Mouse (Mus musculus): Measurements from ENCODE around the gene Agap2. TPM values are rescaled to one million over a fixed set of nuclear protein-coding genes. Genes with fewer than 3 reads are reported as not detected.

Gene Agap2
- total and polyA plus RNA-seq, 2 experiments, result 0.28 to 0.55 TPM

DNA sequence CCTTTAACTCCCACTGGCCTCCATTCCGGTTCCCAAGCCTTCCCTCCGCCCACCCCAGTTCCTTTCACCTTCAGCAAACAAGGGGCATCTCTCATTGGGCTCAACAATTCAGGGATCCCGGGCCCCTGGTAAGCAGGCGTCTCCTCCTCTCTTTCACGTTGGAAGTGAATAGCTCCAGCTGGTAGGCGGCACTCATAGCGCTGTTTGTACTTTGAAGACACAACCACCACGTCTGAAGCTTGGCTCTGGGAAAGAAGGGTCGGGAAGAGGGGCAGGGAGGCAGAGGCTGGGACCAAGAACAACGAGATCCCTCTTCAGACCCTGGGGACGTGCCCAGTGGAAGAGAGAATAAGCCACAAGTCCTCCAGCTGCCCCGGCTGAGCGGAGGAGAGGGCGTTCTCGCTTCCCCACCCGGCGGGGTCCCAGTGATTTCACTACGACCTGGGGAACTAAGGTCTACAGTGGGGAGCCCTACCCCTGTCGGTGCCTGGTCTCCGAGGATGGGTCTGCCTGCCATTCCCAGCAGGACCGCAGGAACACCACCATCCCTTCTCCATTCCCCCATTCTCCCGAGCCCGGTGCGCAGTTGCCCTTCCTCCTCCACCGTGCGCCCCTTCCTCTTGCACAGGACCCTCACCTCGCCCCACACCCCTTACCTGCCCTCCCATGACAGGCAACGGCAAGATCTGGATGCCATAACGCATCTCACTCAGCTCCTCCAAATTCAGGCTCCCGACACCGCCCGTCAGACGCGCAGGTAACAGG is 45.4 kb downstream of the Agap2 start:
- H3K4me3 ChIP-seq (ENCODE audit: insufficient read depth, low read depth, low read length), result peak overlapping the region; percentile 64
- H3K79me2 ChIP-seq (ENCODE audit: control insufficient read depth, insufficient read depth, low read length), result 0 out of 2 replicates have a peak, but pooled peaks cover 3% of the 10 kb centered on the region
- no peaks in the 10 kb centered on the region for H3K27me3 ChIP-seq (ENCODE audit: control insufficient read depth, insufficient read depth, low read length)
- H3K27ac ChIP-seq (replicated peaks; ENCODE audit: insufficient read depth, low read depth, low read length), result peak overlapping the region; percentile 32
- no peak for DNase-seq (ENCODE audit: extremely low read depth, low read depth, low spot score)
- peak overlapping the region; percentile 66 for H3K9ac ChIP-seq (ENCODE audit: low read depth, low read length)
- TF ChIP-seq POLR2A (IDR thresholded peaks at IDR 0.05; ENCODE audit: extremely low read depth, insufficient read depth, low read length) (no peak), CTCF (IDR thresholded peaks at IDR 0.05; ENCODE audit: low read depth, low read length) (no peak)
- H3K4me1 ChIP-seq (ENCODE audit: control insufficient read depth, insufficient read depth, low read length), result peaks cover 8% of the 10 kb centered on the region; the same call in 1 of the 2 replicates
- 1% methylated on average over 34 of the region's 34 CpGs for WGBS
- H3K36me3 ChIP-seq (ENCODE audit: control insufficient read depth, insufficient read depth, low read length), result peaks cover 7% of the 10 kb centered on the region; the same call in 1 of the 2 replicates

GRCm38 (mm10) chr10:127121066-127121477 is 46.0 kb downstream of the Agap2 start, which contains the start of gene Os9:
TSS of gene Os9 (minus strand) at chr10:127121131.
- WGBS, result under 1% methylated on average over 19 of the region's 19 CpGs
- Histone ChIP-seq H3K4me1 (ENCODE audit: control insufficient read depth, insufficient read depth, low read length) (peaks cover 8% of the 10 kb centered on the region; the same call in 1 of the 2 replicates), H3K9ac (ENCODE audit: low read depth, low read length) (peak within 1 kb of the TSS; percentile 66), H3K79me2 (ENCODE audit: control insufficient read depth, insufficient read depth, low read length) (0 out of 2 replicates have a peak, but pooled peaks cover 3% of the 10 kb centered on the region), H3K4me3 (ENCODE audit: insufficient read depth, low read depth, low read length) (peak within 1 kb of the TSS; percentile 64), H3K27me3 (ENCODE audit: control insufficient read depth, insufficient read depth, low read length) (no peaks in the 10 kb centered on the region), H3K27ac (replicated peaks; ENCODE audit: insufficient read depth, low read depth, low read length) (peak within 1 kb of the TSS; percentile 32), H3K36me3 (ENCODE audit: control insufficient read depth, insufficient read depth, low read length) (peaks cover 6% of the 10 kb centered on the region; the same call in 1 of the 2 replicates)
- TF ChIP-seq POLR2A (IDR thresholded peaks at IDR 0.05; ENCODE audit: extremely low read depth, insufficient read depth, low read length) (peak; percentile 84), CTCF (IDR thresholded peaks at IDR 0.05; ENCODE audit: low read depth, low read length) (no peak)
- peak; percentile 95 for DNase-seq (ENCODE audit: extremely low read depth, low read depth, low spot score)

GRCm38 (mm10) chr10:127122018-127122417 is 46.9 kb downstream of the Agap2 start:
- H3K9ac ChIP-seq (ENCODE audit: low read depth, low read length), result no peak overlapping the region
- H3K27me3 ChIP-seq (ENCODE audit: control insufficient read depth, insufficient read depth, low read length), result no peaks in the 10 kb centered on the region
- TF ChIP-seq POLR2A (IDR thresholded peaks at IDR 0.05; ENCODE audit: extremely low read depth, insufficient read depth, low read length) (no peak), CTCF (IDR thresholded peaks at IDR 0.05; ENCODE audit: low read depth, low read length) (no peak)
- H3K36me3 ChIP-seq (ENCODE audit: control insufficient read depth, insufficient read depth, low read length), result peaks cover 5% of the 10 kb centered on the region; the same call in 1 of the 2 replicates
- no peak overlapping the region for H3K27ac ChIP-seq (replicated peaks; ENCODE audit: insufficient read depth, low read depth, low read length)
- H3K79me2 ChIP-seq (ENCODE audit: control insufficient read depth, insufficient read depth, low read length), result 0 out of 2 replicates have a peak, but pooled peaks cover 3% of the 10 kb centered on the region
- no peak overlapping the region for H3K4me3 ChIP-seq (ENCODE audit: insufficient read depth, low read depth, low read length)
- DNase-seq (ENCODE audit: extremely low read depth, low read depth, low spot score), result no peak
- WGBS, result 96% methylated on average over 3 of the region's 3 CpGs
- peaks cover 8% of the 10 kb centered on the region; the same call in 1 of the 2 replicates for H3K4me1 ChIP-seq (ENCODE audit: control insufficient read depth, insufficient read depth, low read length)

- WGBS, result 26% methylated on average over 13 of the region's 13 CpGs
- Histone ChIP-seq H3K79me2 (ENCODE audit: control insufficient read depth, insufficient read depth, low read length) (0 out of 2 replicates have a peak, but pooled peaks cover 3% of the 10 kb centered on the region), H3K4me1 (ENCODE audit: control insufficient read depth, insufficient read depth, low read length) (peaks cover 8% of the 10 kb centered on the region; the same call in 1 of the 2 replicates), H3K36me3 (ENCODE audit: control insufficient read depth, insufficient read depth, low read length) (peaks cover 4% of the 10 kb centered on the region; the same call in 1 of the 2 replicates), H3K4me3 (ENCODE audit: insufficient read depth, low read depth, low read length) (no peak overlapping the region), H3K27me3 (ENCODE audit: control insufficient read depth, insufficient read depth, low read length) (no peaks in the 10 kb centered on the region), H3K9ac (ENCODE audit: low read depth, low read length) (no peak overlapping the region), H3K27ac (replicated peaks; ENCODE audit: insufficient read depth, low read depth, low read length) (no peak overlapping the region)
- TF ChIP-seq CTCF (IDR thresholded peaks at IDR 0.05; ENCODE audit: low read depth, low read length) (no peak), POLR2A (IDR thresholded peaks at IDR 0.05; ENCODE audit: extremely low read depth, insufficient read depth, low read length) (no peak)
- no peak for DNase-seq (ENCODE audit: extremely low read depth, low read depth, low spot score)
Measured at GRCm38 (mm10) chr10:127122784-127123435, 47.8 kb downstream of the Agap2 start.

- 0 out of 2 replicates have a peak, but pooled peaks cover 3% of the 10 kb centered on the region for H3K79me2 ChIP-seq (ENCODE audit: control insufficient read depth, insufficient read depth, low read length)
- WGBS, result 27% methylated on average over 4 of the region's 4 CpGs
Measured at GRCm38 (mm10) chr10:127123436-127123805, 48.3 kb downstream of the Agap2 start.

More at GRCm38 (mm10) chr10:127123436-127123805, 48.3 kb downstream of the Agap2 start:
- Histone ChIP-seq H3K36me3 (ENCODE audit: control insufficient read depth, insufficient read depth, low read length) (peaks cover 3% of the 10 kb centered on the region; the same call in 1 of the 2 replicates), H3K27ac (replicated peaks; ENCODE audit: insufficient read depth, low read depth, low read length) (no peak overlapping the region), H3K4me1 (ENCODE audit: control insufficient read depth, insufficient read depth, low read length) (peaks cover 8% of the 10 kb centered on the region; the same call in 1 of the 2 replicates), H3K4me3 (ENCODE audit: insufficient read depth, low read depth, low read length) (peak overlapping the region; percentile 44; the same call in 1 of the 2 replicates), H3K9ac (ENCODE audit: low read depth, low read length) (0 out of 2 replicates have a peak overlapping the region, but pooled peaks have one; percentile 33), H3K27me3 (ENCODE audit: control insufficient read depth, insufficient read depth, low read length) (no peaks in the 10 kb centered on the region)
- peak; percentile 64 for DNase-seq (ENCODE audit: extremely low read depth, low read depth, low spot score)
- TF ChIP-seq CTCF (IDR thresholded peaks at IDR 0.05; ENCODE audit: low read depth, low read length) (peak; percentile 32), POLR2A (IDR thresholded peaks at IDR 0.05; ENCODE audit: extremely low read depth, insufficient read depth, low read length) (no peak)
